ENCODE assay signal across 19 mouse cellular contexts in genomic region chr10:104660298-104660697, GRCm38 (mm10).
DNase-seq lines count a peak whose midpoint lies in the region; ATAC-seq and TF ChIP-seq lines count a peak whose summit lies in the region.
"Had no signal": no experiment of that assay in that cellular context is flagged by ENCODE, and none has a peak within 500 bp of the region (broad histone marks: within the 10 kb centered on the region; RNA-seq: fewer than 3 reads in every experiment).

No protein-coding gene starts in this region.

- H3K4me1 ChIP-seq in midbrain, postnatal 0 days (ENCODE audit: insufficient read depth, low read length): no peaks in the 10 kb centered on the region
- peaks cover 6% of the 10 kb centered on the region for H3K4me1 ChIP-seq in midbrain, embryonic 15.5 days
- H3K4me1 ChIP-seq in limb, embryonic 14.5 days (ENCODE audit: control insufficient read depth, insufficient read depth, low read length): peaks cover 8% of the 10 kb centered on the region; the same call in 1 of the 2 replicates
- H3K4me1 ChIP-seq in intestine, embryonic 15.5 days (replicated peaks): no peaks in the 10 kb centered on the region
- H3K4me1 ChIP-seq: kidney, embryonic 15.5 days; midbrain, embryonic 10.5 days had no signal

- no peaks in the 10 kb centered on the region for H3K27me3 ChIP-seq in midbrain, postnatal 0 days (ENCODE audit: insufficient read depth, low read length)
- no peaks in the 10 kb centered on the region for H3K27me3 ChIP-seq in midbrain, embryonic 15.5 days (replicated peaks)
- H3K27me3 ChIP-seq in limb, embryonic 14.5 days (ENCODE audit: control insufficient read depth, insufficient read depth, low read length): no peaks in the 10 kb centered on the region
- H3K27me3 ChIP-seq in intestine, embryonic 15.5 days (replicated peaks): no peaks in the 10 kb centered on the region
- H3K27me3 ChIP-seq: kidney, embryonic 15.5 days had no signal

- 68% methylated on average over 7 of the region's 7 CpGs for WGBS in midbrain, postnatal 0 days
- 62% methylated on average over 7 of the region's 7 CpGs for WGBS in midbrain, embryonic 15.5 days
- 19% methylated on average over 7 of the region's 7 CpGs for WGBS in limb, embryonic 14.5 days
- 24% methylated on average over 7 of the region's 7 CpGs for WGBS in intestine, embryonic 15.5 days

- no peaks in the 10 kb centered on the region for H3K9me3 ChIP-seq in midbrain, postnatal 0 days (ENCODE audit: low read length)
- H3K9me3 ChIP-seq in midbrain, embryonic 15.5 days: no peaks in the 10 kb centered on the region
- H3K9me3 ChIP-seq in limb, embryonic 14.5 days (ENCODE audit: control insufficient read depth, low read length): no peaks in the 10 kb centered on the region
- H3K9me3 ChIP-seq in intestine, embryonic 15.5 days: no peaks in the 10 kb centered on the region
- H3K9me3 ChIP-seq: kidney, embryonic 15.5 days; midbrain, embryonic 10.5 days had no signal

- DNase-seq in midbrain, postnatal 0 days (ENCODE audit: low spot score): peak; percentile 17
- DNase-seq in embryo, embryonic 10 days (ENCODE audit: low spot score): peak; percentile 49
- peak; percentile 44 for DNase-seq in embryo, embryonic 11.5 days (ENCODE audit: low read depth, low spot score)
- peak; percentile 56 for DNase-seq in limb, embryonic 14.5 days (ENCODE audit: low spot score)
- DNase-seq in layer of hippocampus, postnatal 14 days (ENCODE audit: low spot score in 2 of 2): no peak
- DNase-seq in thymus, postnatal 14 days: no peak
- DNase-seq: adrenal gland, postnatal 14 days; cerebellum, postnatal 10 days; forebrain, postnatal 0 days; gastrocnemius, adult 2 months; kidney, adult 11 months; kidney, postnatal 4 days; lung, postnatal 4 days; thymus, postnatal 25 days had no signal

- no peak for TF ChIP-seq POLR2A in limb, embryonic 14.5 days (IDR thresholded peaks at IDR 0.05; ENCODE audit: borderline replicate concordance, extremely low read depth, insufficient read depth, insufficient read length)

- no peak overlapping the region for H3K4me2 ChIP-seq in midbrain, postnatal 0 days (ENCODE audit: low read depth, low read length, poor library complexity, severe bottlenecking)
- no peak overlapping the region for H3K4me2 ChIP-seq in midbrain, embryonic 15.5 days
- no peak overlapping the region for H3K4me2 ChIP-seq in limb, embryonic 14.5 days (replicated peaks; ENCODE audit: low read depth, low read length, severe bottlenecking)
- H3K4me2 ChIP-seq in intestine, embryonic 15.5 days (replicated peaks): no peak overlapping the region
- H3K4me2 ChIP-seq: kidney, embryonic 15.5 days had no signal

- no peak for ATAC-seq in midbrain, postnatal 0 days (ENCODE audit: low FRiP score)
- no peak for ATAC-seq in midbrain, embryonic 15.5 days (replicated peaks)
- ATAC-seq in limb, embryonic 14.5 days (ENCODE audit: low FRiP score, low read depth): no peak
- ATAC-seq in intestine, embryonic 15.5 days: no peak
- ATAC-seq: forebrain, postnatal 0 days had no signal

- H3K4me3 ChIP-seq in midbrain, postnatal 0 days (ENCODE audit: low read depth, low read length): no peak overlapping the region
- no peak overlapping the region for H3K4me3 ChIP-seq in midbrain, embryonic 15.5 days
- no peak overlapping the region for H3K4me3 ChIP-seq in limb, embryonic 14.5 days (replicated peaks; ENCODE audit: low read length)
- H3K4me3 ChIP-seq in intestine, embryonic 15.5 days (replicated peaks): no peak overlapping the region
- H3K4me3 ChIP-seq: gastrocnemius, adult 2 months; kidney, embryonic 15.5 days; left cerebral cortex, adult 2 months; midbrain, embryonic 10.5 days had no signal

- no peaks in the 10 kb centered on the region for H3K36me3 ChIP-seq in midbrain, postnatal 0 days (ENCODE audit: insufficient read depth, low read length)
- H3K36me3 ChIP-seq in midbrain, embryonic 15.5 days (replicated peaks): no peaks in the 10 kb centered on the region
- H3K36me3 ChIP-seq in limb, embryonic 14.5 days (ENCODE audit: control insufficient read depth, insufficient read depth, low read length): no peaks in the 10 kb centered on the region
- no peaks in the 10 kb centered on the region for H3K36me3 ChIP-seq in intestine, embryonic 15.5 days
- H3K36me3 ChIP-seq: kidney, embryonic 15.5 days; midbrain, embryonic 10.5 days had no signal

- H3K9ac ChIP-seq in midbrain, postnatal 0 days (replicated peaks; ENCODE audit: low read length, poor library complexity, severe bottlenecking): no peak overlapping the region
- no peak overlapping the region for H3K9ac ChIP-seq in midbrain, embryonic 15.5 days
- H3K9ac ChIP-seq in limb, embryonic 14.5 days (ENCODE audit: low read depth, low read length, severe bottlenecking): no peak overlapping the region
- no peak overlapping the region for H3K9ac ChIP-seq in intestine, embryonic 15.5 days
- H3K9ac ChIP-seq: forebrain, postnatal 0 days; kidney, embryonic 15.5 days had no signal

- no peak overlapping the region for H3K27ac ChIP-seq in midbrain, postnatal 0 days (ENCODE audit: low read depth, low read length)
- no peak overlapping the region for H3K27ac ChIP-seq in midbrain, embryonic 15.5 days
- no peak overlapping the region for H3K27ac ChIP-seq in limb, embryonic 14.5 days (replicated peaks; ENCODE audit: low read depth, low read length)
- no peak overlapping the region for H3K27ac ChIP-seq in intestine, embryonic 15.5 days
- H3K27ac ChIP-seq: gastrocnemius, adult 2 months; kidney, embryonic 15.5 days; left cerebral cortex, adult 2 months; midbrain, embryonic 10.5 days had no signal

- no peak for TF ChIP-seq CTCF in midbrain, postnatal 0 days (IDR thresholded peaks at IDR 0.05)

Comparison
In these comparisons a context has a peak if more than half of its experiments do, and no peak if none do; other contexts are left out.
1. DNase-seq: peak in midbrain, postnatal 0 days (single experiment), embryo, embryonic 10 days (single experiment), embryo, embryonic 11.5 days (single experiment) and limb, embryonic 14.5 days (single experiment); none in layer of hippocampus, postnatal 14 days (0 of 2) and thymus, postnatal 14 days (single experiment).